Mouse (Mus musculus) bone marrow macrophage, adult 2 months (primary cell): ENCODE data around the gene Pmfbp1.

Experiments
- CTCF ChIP-seq: IDR thresholded peaks from 2 replicates; pipeline ENCODE4 v1.5.1; 2012; ENCODE audit warnings: low read depth, mild to moderate bottlenecking, low read length, moderate library complexity
- POLR2A ChIP-seq: IDR thresholded peaks from 2 replicates; pipeline ENCODE4 v1.6.1; 2012; ENCODE audit warnings: mild to moderate bottlenecking, low read depth, low read length, borderline replicate concordance

GRCm38 (mm10) chr8:109494601-109495000 is 774 bp downstream of the Pmfbp1 start:
- no peak for TF ChIP-seq POLR2A
- TF ChIP-seq CTCF: no peak
